Mouse (Mus musculus) midbrain, embryonic 15.5 days (tissue): ENCODE results near the gene Nup93. TPM values are rescaled to one million over a fixed set of nuclear protein-coding genes. Genes with fewer than 3 reads are reported as not detected.

Source experiments
- ATAC-seq: fragments of 200-750 bp; cut with Nextera tagmentation; replicated peaks from 2 replicates; pipeline ENCODE4 v1.8.0; 2017; ENCODE audit warnings: moderate TSS enrichment
- H3K27ac ChIP-seq: fragments of 300-500 bp; sonication (generic); 2 replicates; pipeline ENCODE4 v1.5.1; 2015; ENCODE audit warnings: mild to moderate bottlenecking, inconsistent platforms
- H3K27me3 ChIP-seq: fragments of 300-500 bp; sonication (generic); replicated peaks from 2 replicates; pipeline ENCODE4 v1.6.1; 2015; ENCODE audit warnings: inconsistent platforms
- H3K36me3 ChIP-seq: fragments of 300-500 bp; sonication (generic); replicated peaks from 2 replicates; pipeline ENCODE4 v1.6.1; 2015; ENCODE audit warnings: inconsistent platforms
- H3K4me1 ChIP-seq: fragments of 300-500 bp; sonication (generic); 2 replicates; pipeline ENCODE4 v1.6.1; 2015; ENCODE audit warnings: inconsistent platforms
- H3K4me2 ChIP-seq: fragments of 300-500 bp; sonication (generic); 2 replicates; pipeline ENCODE4 v1.6.1; 2015; ENCODE audit warnings: inconsistent platforms, mild to moderate bottlenecking, moderate library complexity
- H3K4me3 ChIP-seq: fragments of 300-500 bp; sonication (generic); 2 replicates; pipeline ENCODE4 v1.5.1; 2015; ENCODE audit warnings: mild to moderate bottlenecking, inconsistent platforms
- H3K9ac ChIP-seq: fragments of 300-500 bp; sonication (generic); 2 replicates; pipeline ENCODE4 v1.6.1; 2015; ENCODE audit warnings: mild to moderate bottlenecking, inconsistent platforms
- H3K9me3 ChIP-seq: fragments of 300-500 bp; sonication (generic); 2 replicates; pipeline ENCODE4 v1.6.1; 2016; ENCODE audit warnings: inconsistent platforms
- WGBS: fragments of 180-500 bp; shearing (Covaris S2); methylation state at CpG from one replicate; pipeline ENCODE4 v1.1.7; 2015; ENCODE audit warnings: mixed read lengths; 5-methylcytosine and 5-hydroxymethylcytosine counted together
- polyA plus RNA-seq: library from polyadenylated mRNA; unstranded; fragments of >200 nt; fragmentation: Nextera tagmentation; extraction: Ambion mirVana; gene quantifications from 2 replicates; pipeline ENCODE4 v1.2.1, GENCODE M21; 2015

Nup93 gene
- polyA plus RNA-seq, 1 experiment from 2014 or later: 63.4 TPM

- Histone ChIP-seq H3K9ac (no peak overlapping the region), H3K36me3 (no peaks in the 10 kb centered on the region), H3K4me3 (no peak overlapping the region), H3K4me2 (no peak overlapping the region), H3K27me3 (no peaks in the 10 kb centered on the region), H3K4me1 (no peaks in the 10 kb centered on the region), H3K9me3 (no peaks in the 10 kb centered on the region), H3K27ac (no peak overlapping the region)
- ATAC-seq: no peak
- 83% methylated on average over 7 of the region's 7 CpGs for WGBS
These were observed 126.4 kb downstream of the Nup93 start for GRCm38 (mm10) chr8:94340796-94341195.

DNA sequence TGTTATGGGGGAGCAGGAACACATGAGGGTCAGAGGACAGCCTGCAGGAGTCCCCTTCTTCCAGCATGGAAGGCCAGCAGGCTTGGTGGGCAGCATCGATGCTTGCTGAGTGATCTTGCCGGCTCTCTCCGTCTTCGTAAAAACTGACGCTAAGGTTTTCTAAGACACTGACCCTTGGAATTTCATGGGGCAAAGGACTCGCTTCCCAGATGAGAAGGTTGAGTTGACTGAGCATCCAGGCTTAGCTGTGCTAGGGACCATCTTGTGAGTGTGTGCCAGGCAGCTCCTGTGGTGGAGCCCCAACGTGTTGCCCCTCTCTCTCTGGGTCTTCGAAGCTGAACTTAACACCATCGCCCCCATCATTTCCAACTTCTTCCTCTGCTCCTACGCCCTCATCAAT is 128.3 kb downstream of the Nup93 start:
- WGBS: 90% methylated on average over 10 of the region's 10 CpGs
- no peaks in the 10 kb centered on the region for H3K9me3 ChIP-seq
- no peak for ATAC-seq

DNA sequence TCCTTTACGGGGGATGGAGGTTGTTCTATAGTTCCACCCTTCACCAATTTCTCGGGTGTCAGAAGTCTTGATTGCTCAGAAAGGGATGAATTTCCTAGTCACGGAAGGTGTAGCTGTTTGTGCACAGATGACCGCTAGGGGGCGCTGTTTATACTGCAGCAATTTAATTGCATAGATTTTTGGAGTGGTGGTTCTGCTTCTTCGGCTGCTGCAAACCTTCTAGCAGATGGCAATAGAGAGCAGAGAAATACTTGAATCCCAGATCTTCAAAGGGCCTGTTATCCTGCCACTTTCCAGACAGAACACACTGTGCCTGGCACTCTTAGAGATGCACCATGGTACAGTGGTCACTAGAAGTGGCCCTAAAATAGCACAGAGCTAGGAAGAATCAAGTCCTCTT is 128.9 kb downstream of the Nup93 start:
- Histone ChIP-seq H3K9me3 (no peaks in the 10 kb centered on the region), H3K4me3 (no peak overlapping the region), H3K27ac (no peak overlapping the region), H3K9ac (no peak overlapping the region), H3K4me2 (no peak overlapping the region), H3K4me1 (no peaks in the 10 kb centered on the region), H3K36me3 (no peaks in the 10 kb centered on the region), H3K27me3 (no peaks in the 10 kb centered on the region)
- WGBS: 15% methylated on average over 6 of the region's 6 CpGs
- no peak; the same call in 1 of the 2 replicates for ATAC-seq

More for the DNA sequence above, 128.3 kb downstream of the Nup93 start:
- H3K4me1 ChIP-seq: no peaks in the 10 kb centered on the region
- no peaks in the 10 kb centered on the region for H3K27me3 ChIP-seq
- H3K36me3 ChIP-seq: no peaks in the 10 kb centered on the region
- H3K4me3 ChIP-seq: no peak overlapping the region
- no peak overlapping the region for H3K9ac ChIP-seq
- H3K27ac ChIP-seq: no peak overlapping the region
- no peak overlapping the region for H3K4me2 ChIP-seq

GRCm38 (mm10) chr8:94343778-94344320 is 129.5 kb downstream of the Nup93 start:
- no peak for ATAC-seq
- no peaks in the 10 kb centered on the region for H3K27me3 ChIP-seq
- H3K4me1 ChIP-seq: no peaks in the 10 kb centered on the region
- H3K9me3 ChIP-seq: no peaks in the 10 kb centered on the region
- 87% methylated on average over 11 of the region's 11 CpGs for WGBS
- H3K4me3 ChIP-seq: no peak overlapping the region
- H3K27ac ChIP-seq: no peak overlapping the region
- H3K9ac ChIP-seq: no peak overlapping the region
- no peaks in the 10 kb centered on the region for H3K36me3 ChIP-seq
- H3K4me2 ChIP-seq: no peak overlapping the region

GRCm38 (mm10) chr8:94345657-94346056 is 131.3 kb downstream of the Nup93 start:
- no peaks in the 10 kb centered on the region for H3K27me3 ChIP-seq
- 92% methylated on average over 4 of the region's 4 CpGs for WGBS
- H3K4me1 ChIP-seq: no peaks in the 10 kb centered on the region
- H3K9ac ChIP-seq: no peak overlapping the region
- H3K9me3 ChIP-seq: no peaks in the 10 kb centered on the region
- H3K4me2 ChIP-seq: no peak overlapping the region
- no peaks in the 10 kb centered on the region for H3K36me3 ChIP-seq
- ATAC-seq: no peak
- H3K27ac ChIP-seq: no peak overlapping the region
- H3K4me3 ChIP-seq: no peak overlapping the region

DNA sequence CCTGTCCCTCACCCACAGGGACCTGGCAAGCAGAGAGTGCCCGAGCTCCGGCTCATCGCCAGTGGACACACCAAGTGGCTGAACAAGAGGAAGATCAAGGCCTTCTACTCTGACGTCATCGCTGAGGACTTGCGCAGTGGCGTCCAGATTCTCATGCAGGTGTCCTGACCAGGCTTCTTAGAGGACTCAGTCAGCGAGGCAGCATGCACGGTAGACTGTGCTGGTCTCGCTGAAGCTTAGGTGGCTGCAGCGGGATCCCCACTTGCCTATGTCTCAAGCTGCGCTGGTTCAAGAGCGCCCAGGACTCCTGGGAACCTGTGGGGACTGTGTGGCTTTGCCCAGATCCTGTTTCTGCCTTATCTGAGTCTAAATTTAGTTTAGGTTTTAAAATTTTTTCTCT is 131.9 kb downstream of the Nup93 start:
- no peak overlapping the region for H3K4me2 ChIP-seq
- no peak for ATAC-seq
- WGBS: 92% methylated on average over 13 of the region's 13 CpGs

DNA sequence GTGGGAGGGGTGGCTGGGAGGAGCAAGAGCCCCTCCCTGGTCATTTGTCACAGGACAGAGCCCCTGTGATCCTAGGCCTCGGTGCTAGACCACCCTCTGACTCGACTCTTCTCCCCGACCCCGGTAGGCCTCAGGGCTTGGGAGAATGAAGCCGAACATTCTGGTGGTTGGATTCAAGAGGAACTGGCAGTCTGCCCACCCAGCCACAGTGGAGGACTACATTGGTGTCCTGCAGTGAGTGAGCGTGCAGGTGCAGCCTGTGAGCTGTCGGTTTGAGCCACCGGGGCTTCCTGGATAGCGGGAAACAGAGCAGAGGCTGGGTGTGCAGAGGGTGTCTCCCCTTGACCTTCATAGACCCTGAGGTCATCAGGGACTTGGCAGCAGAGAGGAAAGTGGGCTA is 134.1 kb downstream of the Nup93 start:
- H3K4me3 ChIP-seq: no peak overlapping the region
- H3K9me3 ChIP-seq: no peaks in the 10 kb centered on the region
- no peak overlapping the region for H3K27ac ChIP-seq
- 78% methylated on average over 9 of the region's 9 CpGs for WGBS
- H3K27me3 ChIP-seq: no peaks in the 10 kb centered on the region
- no peak for ATAC-seq
- H3K4me2 ChIP-seq: no peak overlapping the region
- H3K4me1 ChIP-seq: no peaks in the 10 kb centered on the region
- H3K9ac ChIP-seq: no peak overlapping the region
- H3K36me3 ChIP-seq: no peaks in the 10 kb centered on the region

More for the DNA sequence above, 131.9 kb downstream of the Nup93 start:
- Histone ChIP-seq H3K27ac (no peak overlapping the region), H3K4me1 (no peaks in the 10 kb centered on the region), H3K9ac (no peak overlapping the region), H3K9me3 (no peaks in the 10 kb centered on the region), H3K36me3 (no peaks in the 10 kb centered on the region), H3K27me3 (no peaks in the 10 kb centered on the region), H3K4me3 (no peak overlapping the region)

DNA sequence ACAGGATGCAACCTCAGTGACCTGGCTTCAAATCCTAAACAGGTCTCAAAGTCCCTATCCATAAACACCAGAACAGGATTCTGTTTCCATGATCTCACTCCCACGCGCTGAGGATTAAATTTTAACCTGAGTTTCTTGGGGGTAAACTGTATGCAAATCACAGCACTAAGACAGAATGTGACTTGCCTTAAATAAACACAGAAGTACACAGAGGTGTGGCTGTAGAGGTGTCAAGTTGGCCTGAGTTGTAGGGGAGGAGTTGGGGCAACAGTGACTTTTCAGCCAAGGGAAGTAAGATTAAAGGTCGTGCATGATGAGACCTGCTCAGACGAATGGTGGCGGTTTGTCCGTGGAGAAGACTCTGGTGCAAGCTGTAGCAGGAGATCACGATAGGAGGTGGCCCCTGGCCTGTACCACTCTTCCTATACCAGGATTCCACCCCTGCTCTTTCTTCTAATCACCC is 139.7 kb downstream of the Nup93 start:
- no peak for ATAC-seq
- H3K27me3 ChIP-seq: no peaks in the 10 kb centered on the region
- WGBS: 85% methylated on average over 7 of the region's 7 CpGs

GRCm38 (mm10) chr8:94354571-94354970 is 140.2 kb downstream of the Nup93 start:
- H3K4me2 ChIP-seq: no peak overlapping the region
- H3K4me1 ChIP-seq: no peaks in the 10 kb centered on the region
- no peaks in the 10 kb centered on the region for H3K27me3 ChIP-seq
- no peaks in the 10 kb centered on the region for H3K9me3 ChIP-seq
- no peak for ATAC-seq
- WGBS: 89% methylated on average over 4 of the region's 4 CpGs
- no peak overlapping the region for H3K27ac ChIP-seq
- no peak overlapping the region for H3K4me3 ChIP-seq
- no peaks in the 10 kb centered on the region for H3K36me3 ChIP-seq
- no peak overlapping the region for H3K9ac ChIP-seq

More for the DNA sequence above, 139.7 kb downstream of the Nup93 start:
- Histone ChIP-seq H3K4me2 (no peak overlapping the region), H3K4me3 (no peak overlapping the region), H3K27ac (no peak overlapping the region), H3K9ac (no peak overlapping the region), H3K4me1 (no peaks in the 10 kb centered on the region), H3K36me3 (no peaks in the 10 kb centered on the region), H3K9me3 (no peaks in the 10 kb centered on the region)

GRCm38 (mm10) chr8:94357220-94357619 is 142.9 kb downstream of the Nup93 start:
- H3K36me3 ChIP-seq: no peaks in the 10 kb centered on the region
- WGBS: 86% methylated on average over 6 of the region's 6 CpGs
- no peak overlapping the region for H3K4me3 ChIP-seq
- H3K27me3 ChIP-seq: no peaks in the 10 kb centered on the region
- no peak overlapping the region for H3K27ac ChIP-seq
- ATAC-seq: no peak
- no peak overlapping the region for H3K4me2 ChIP-seq
- H3K9ac ChIP-seq: no peak overlapping the region
- H3K4me1 ChIP-seq: no peaks in the 10 kb centered on the region
- no peaks in the 10 kb centered on the region for H3K9me3 ChIP-seq

GRCm38 (mm10) chr8:94358541-94358940 is 144.2 kb downstream of the Nup93 start:
- Histone ChIP-seq H3K27me3 (no peaks in the 10 kb centered on the region), H3K9me3 (no peaks in the 10 kb centered on the region), H3K4me2 (no peak overlapping the region), H3K36me3 (no peaks in the 10 kb centered on the region), H3K27ac (no peak overlapping the region), H3K4me1 (no peaks in the 10 kb centered on the region), H3K4me3 (no peak overlapping the region), H3K9ac (no peak overlapping the region)
- WGBS: 70% methylated on average over 5 of the region's 5 CpGs
- ATAC-seq: no peak

DNA sequence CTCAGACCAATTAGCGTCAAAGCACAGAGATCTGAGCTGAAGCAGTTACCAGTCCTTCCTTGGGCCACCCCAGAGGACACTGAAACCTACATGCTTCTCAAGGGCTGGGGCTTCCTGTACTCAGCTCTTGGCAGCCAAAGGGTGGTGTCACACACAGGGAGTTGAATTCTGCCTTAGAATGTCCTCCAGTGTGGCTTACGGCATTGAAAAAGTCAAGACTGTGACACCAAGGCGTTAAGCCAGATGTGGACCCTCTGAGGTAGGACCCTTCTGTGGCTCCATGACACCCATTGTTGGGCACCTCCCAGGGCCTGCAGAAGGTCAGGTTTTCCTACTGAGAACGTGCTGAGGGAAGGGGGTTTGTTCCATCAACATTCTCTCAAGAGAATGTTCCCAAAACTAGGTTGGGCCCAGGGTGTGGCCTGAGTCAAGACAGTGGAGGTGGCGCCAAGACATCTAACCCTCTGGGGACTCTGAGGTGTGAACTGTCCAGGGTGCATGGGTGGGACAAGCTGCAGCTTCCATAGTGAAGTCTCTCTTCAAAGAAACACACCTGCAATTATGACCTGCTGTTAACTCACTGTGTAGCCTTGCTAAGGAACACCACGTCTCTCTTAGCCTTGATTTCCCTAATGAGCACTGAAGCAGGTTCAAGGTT is 147.5 kb downstream of the Nup93 start:
- no peak for ATAC-seq
- H3K9me3 ChIP-seq: no peaks in the 10 kb centered on the region
- H3K4me2 ChIP-seq: no peak overlapping the region
- no peak overlapping the region for H3K9ac ChIP-seq
- H3K27me3 ChIP-seq: no peaks in the 10 kb centered on the region
- no peaks in the 10 kb centered on the region for H3K4me1 ChIP-seq
- H3K36me3 ChIP-seq: no peaks in the 10 kb centered on the region
- H3K4me3 ChIP-seq: no peak overlapping the region
- H3K27ac ChIP-seq: no peak overlapping the region
- 87% methylated on average over 6 of the region's 6 CpGs for WGBS

DNA sequence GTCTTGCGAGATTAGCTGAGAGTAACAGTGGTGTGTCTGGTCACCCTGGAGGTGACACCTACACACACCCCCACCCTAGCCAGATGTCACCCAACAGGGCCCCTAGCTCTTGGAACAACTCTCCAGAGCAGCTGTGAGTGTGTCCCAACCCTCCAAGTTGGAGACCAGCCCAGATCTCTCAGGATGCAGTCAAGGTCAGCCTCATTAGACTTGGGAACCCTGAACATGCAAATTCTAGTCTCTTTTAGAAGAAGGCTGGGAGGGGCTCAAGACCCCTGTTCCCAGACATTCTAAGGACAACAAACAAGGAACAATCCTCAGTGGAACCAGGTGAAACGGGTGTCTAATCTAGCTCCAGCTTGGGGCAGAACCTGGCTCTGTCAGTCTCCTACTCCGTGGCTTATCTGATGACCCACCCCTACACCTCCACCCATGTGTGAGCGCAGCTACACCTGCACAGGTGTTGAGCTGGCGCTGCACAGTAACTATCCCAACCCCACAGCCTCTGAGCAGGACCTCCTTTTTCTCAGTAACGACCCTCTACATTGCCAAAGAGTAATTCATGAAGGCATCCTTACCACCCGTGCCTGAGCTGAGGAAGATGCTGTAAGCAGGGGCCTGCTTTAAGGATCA is 148.4 kb downstream of the Nup93 start:
- Histone ChIP-seq H3K27ac (no peak overlapping the region), H3K36me3 (no peaks in the 10 kb centered on the region), H3K4me3 (no peak overlapping the region), H3K27me3 (no peaks in the 10 kb centered on the region), H3K4me2 (no peak overlapping the region), H3K4me1 (no peaks in the 10 kb centered on the region), H3K9me3 (no peaks in the 10 kb centered on the region), H3K9ac (no peak overlapping the region)
- WGBS: 85% methylated on average over 7 of the region's 7 CpGs
- ATAC-seq: no peak
